Mouse (Mus musculus) frontal cortex, adult 2 months (tissue): Measurements from ENCODE around the gene Allc. TPM values are rescaled to one million over a fixed set of nuclear protein-coding genes. Genes with fewer than 3 reads are reported as not detected.

Experiments used
- DNase-seq, 2 experiments: peaks; one replicate each; pipeline ENCODE4 v3.0.0; 2022; ENCODE audit warnings: low spot score in 1 of 2; ENCODE audit errors: extremely low spot score in 1 of 2
- polyA plus RNA-seq: library from polyadenylated mRNA; depleted of rRNA; stranded (reverse); fragments of >200 nt; gene quantifications from 2 replicates; pipeline ENCODE4 v1.2.3, GENCODE M21; 2012; rRNA removed

Gene Allc
- polyA plus RNA-seq, 1 experiment: 0.56 TPM

DNA sequence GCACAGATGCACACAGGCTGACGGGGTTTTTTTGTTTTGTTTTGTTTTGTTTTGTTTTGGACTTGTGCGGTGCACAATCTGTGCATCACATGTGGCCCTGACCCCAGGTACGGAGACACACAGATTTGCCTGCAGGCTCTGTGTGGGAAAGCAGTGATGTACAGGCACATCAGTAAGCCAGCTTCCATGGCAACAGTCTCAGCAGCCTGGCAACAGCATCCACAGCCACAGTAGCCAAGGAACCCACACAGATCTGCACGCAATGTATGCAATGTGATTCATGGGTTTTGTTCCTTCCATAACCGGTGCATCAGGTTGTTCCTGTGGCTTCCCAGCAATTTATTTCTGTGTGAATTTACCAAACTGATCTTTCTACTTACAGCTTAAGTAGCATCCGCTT, 5.6 kb upstream of the Allc start:
- DNase-seq: peak; percentile 87 to 89

DNA sequence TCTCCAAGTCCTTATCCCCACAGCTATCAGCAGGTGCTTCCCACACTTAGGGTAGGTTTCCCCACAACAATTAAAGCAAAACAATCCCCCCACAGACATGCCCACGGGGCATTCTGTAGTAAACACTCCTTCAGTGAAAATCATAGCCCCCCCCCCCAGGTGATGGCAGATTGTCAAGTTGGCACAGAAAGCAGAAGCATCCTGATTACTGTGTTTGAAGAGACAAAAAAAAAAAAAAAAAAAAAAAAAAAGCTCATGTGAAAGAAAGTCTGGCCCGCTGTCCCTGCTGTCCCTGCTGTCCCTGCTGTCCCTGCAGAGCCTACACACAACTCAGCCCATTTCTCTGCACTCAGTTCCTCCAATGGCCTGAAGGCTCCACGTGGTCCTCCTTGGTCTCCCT, 1.7 kb upstream of the Allc start:
- no peak for DNase-seq

DNA sequence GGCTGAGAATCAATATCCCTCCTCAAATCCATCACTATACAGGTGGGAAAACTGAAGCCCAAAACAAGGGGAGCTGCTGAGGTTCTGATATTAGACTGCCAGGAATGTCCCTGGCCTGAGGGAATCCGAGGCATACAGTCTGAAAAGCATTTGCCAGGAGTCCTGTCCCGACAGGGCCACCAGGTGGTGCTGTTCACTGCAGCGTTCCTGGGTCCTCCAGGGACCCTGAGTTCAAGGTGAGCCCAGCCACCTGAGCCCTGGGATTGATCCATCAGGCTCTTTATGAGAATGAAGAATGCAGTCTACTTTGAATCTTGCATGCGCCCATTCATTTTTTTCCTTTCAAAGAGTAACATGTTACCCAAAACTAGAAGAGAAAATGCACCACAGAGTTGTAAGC, 3.2 kb downstream of the Allc start:
- DNase-seq: peak in 1 of 2 experiments; percentile 36

DNA sequence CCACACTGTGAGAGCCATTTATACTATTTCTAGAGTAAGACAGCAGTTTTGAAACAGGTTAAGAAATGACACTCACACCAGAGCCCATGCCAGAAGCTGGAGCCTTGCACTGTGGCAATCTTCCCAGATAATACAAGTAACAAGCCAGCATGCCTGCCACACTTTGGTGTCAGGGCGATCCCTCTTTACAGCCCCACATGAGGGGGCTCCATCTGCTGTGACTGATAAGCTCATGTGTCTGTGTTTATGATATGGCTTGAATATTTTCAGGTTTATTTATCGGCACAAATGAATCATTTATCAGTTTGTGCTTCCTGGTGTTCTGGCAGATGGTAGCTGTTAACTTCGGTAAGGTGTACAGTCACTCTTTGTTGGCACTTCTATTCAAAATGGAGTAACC, 4.2 kb downstream of the Allc start:
- DNase-seq: peak in 1 of 2 experiments; percentile 42

DNA sequence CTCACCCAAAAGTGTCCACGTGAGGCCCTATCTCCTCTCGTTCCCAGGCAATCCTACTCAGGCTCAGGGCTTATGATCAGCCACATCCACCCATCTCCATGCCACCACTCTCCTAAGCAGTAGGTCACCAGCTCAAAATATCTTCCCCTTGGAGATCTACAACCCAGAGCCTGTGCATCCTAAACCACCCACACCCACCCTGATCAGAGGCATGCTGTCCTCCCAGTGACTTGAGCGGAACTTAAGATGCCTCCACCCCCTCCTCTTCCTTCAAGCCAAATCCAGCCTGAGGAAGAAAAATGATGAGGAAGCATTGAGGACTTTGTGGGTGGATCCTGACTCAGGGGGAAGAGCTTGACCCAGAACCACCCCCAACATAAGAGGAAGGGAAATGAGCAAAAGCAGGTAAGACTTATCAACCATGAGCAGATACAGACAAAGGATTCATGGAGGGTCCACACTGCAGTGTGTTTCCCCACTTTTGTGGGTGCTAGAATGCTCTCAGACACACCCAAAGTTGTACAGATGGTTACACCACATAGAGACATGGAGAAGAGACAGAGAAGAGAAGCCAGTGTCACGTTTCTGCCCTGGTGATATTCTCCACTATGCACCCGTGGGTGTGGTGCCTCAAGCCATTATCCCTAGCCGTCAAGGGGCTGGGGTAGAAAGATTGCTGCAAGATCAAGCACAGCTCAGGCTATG, 6.8 kb downstream of the Allc start:
- no peak for DNase-seq

DNA sequence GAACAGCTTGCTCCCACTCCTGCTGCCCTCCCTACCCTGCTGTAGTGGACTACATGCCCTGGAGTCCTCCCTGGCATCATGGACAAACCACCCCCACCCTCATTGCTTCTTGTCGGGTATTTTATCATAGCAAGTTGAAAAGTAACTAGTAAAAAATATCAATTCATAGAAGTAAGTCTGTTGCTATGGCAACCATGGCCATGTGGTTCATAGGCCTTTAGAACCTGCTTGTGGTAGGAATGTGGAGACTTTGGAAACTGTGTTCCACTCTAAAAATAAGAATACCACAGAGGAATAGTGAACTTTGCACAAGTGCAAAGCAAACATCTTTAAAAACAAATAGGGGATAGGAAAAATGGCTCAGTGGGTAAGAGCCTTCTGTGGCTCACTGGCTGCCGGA, 10.1 kb downstream of the Allc start:
- DNase-seq: no peak

DNA sequence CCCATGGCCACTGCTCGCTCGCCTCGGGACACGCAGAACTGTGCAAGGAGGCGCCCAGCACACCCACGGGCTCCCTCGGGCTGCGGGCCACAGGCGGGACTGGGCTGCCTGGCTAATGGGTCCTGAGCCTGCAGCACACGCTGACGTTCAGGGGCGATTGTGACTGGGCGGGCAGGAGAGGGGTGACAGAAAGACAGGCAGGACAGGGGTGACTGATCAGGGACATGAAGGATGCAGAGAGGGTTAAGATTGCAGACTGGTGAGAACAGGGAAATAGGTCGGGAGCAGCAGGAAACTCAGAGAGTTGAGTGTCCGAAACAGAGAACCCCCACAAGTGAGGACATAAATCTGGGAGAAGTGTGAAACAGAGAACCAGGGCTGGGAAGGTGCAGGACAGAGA, 30.0 kb downstream of the Allc start, which contains the start of gene Dcdc2c:
TSS of gene Dcdc2c (minus strand) at position 101 of the 400 bp plus-strand sequence.
- no peak for DNase-seq

DNA sequence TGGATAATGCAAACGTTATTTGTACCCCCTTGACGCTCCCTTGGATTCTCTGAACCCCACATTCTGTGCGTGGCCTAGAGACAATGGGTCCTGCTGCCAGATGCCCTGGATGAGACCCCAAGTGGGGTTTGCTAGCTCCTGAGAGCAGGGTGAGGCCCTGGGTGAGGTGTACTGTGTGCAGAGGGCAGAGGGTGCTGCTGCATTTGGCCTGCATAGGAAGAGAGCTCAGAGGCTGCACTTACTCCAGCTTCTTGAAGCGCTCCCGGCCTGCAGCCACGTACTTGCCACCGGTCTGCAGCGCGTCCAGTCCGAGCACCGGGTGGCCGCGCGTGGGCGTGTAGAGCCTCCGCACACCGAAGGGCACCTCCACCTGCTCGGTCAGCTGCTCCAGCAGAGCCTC, 30.5 kb downstream of the Allc start:
- no peak for DNase-seq

DNA sequence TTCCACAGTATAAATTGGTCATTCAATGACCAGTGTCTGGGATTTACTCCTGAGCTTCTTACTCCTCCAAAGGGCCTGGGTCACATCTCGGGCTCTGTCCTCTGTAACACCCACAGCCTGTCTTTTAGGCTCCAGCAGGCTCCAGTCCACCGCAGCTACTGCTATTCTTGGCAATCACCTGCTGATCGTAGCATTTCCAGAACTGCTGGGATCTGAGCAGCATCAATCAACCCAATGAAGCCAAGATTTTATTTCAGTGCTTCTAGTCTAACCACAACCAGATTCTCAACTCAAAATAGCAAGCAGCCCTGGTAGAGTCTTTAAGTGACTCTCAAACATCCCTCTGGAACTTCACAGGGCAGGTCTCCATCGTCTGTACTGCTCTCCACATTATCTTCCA, 33.4 kb downstream of the Allc start:
- no peak for DNase-seq

DNA sequence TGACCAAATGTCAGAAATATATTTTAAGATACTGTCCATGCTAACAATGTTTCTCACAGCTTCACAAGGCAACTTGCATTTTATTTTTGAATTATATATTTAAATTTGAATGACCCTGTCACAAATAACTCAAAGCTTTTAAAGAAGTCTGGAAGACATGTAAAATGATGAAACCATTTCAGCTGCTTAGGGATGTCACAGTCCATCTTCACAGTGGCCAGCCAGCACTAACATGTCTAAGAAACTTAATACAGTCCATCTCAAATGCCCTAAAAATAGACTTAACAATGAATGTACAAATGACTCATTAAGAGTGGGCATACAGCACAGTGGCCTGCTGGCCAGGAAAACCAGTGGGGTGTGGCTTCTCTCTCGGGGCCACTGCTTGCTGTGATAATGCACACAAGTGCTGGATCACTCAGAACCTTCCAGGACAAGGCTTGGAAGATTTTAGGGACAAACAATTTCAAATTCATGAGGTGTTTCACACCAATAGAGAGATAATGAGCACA, 68.0 kb downstream of the Allc start:
- DNase-seq: no peak

DNA sequence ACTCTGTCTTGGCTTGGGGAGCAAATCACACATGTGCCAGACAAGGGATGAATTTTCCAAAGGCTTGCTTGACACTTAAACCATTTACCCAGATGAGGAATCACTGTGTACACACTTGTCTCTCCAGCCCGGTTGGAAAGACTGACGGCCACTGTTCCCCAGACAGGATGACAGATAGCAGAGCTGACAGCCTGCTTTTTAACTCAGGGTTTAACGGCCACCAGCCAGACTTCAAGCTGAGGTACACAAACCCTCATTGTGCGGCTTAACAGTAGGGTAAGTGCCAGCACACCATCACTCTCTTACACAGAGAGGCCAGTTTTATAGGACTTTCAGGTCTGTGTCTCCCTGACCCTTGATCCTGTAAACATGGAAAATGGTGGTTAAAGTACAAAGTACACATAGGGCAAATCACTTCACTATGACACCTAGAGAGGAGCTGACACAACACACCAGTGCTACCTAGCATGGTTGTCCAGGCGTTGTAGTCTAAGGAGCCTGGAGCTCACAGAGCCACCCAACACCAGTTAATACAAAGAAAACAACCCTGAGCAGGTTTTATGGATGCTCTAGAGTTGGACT, 72.5 kb downstream of the Allc start:
- DNase-seq: no peak

Other genes with a start within 250 kb of the Allc start
- 0.97 and 1.7 TPM in 2 replicates for gene Dcdc2c, start 30.1 kb downstream of the Allc start, polyA plus RNA-seq
- gene Colec11, start 40.9 kb upstream of the Allc start, polyA plus RNA-seq: 0.94 and 1.1 TPM in 2 replicates
- 380 and 394 TPM in 2 replicates for gene Rps7, start 53.4 kb upstream of the Allc start, polyA plus RNA-seq
- gene Rnaseh1, start 67.1 kb upstream of the Allc start, polyA plus RNA-seq: 18.0 and 20.3 TPM in 2 replicates
- gene Adi1, start 92.7 kb upstream of the Allc start, polyA plus RNA-seq: 34.7 and 35.5 TPM in 2 replicates
- gene Trappc12, start 167.9 kb upstream of the Allc start, polyA plus RNA-seq: 53.6 and 59.9 TPM in 2 replicates
- 54.6 and 57.8 TPM in 2 replicates for gene Eipr1, start 169.3 kb upstream of the Allc start, polyA plus RNA-seq